ENCODE assay signal across 8 mouse cellular contexts in genomic region chr2:160664421-160664820, GRCm38 (mm10).
"Had no signal": no experiment of that assay in that cellular context is flagged by ENCODE, and none has a peak within 500 bp of the region (broad histone marks: within the 10 kb centered on the region; RNA-seq: fewer than 3 reads in every experiment).

No protein-coding gene starts in this region.

- DNase-seq: layer of hippocampus, postnatal 36 days; lung, adult 18-20 months; lung, postnatal 10 days; lung, postnatal 36 days; retina, postnatal 1 day; right cerebral cortex, postnatal 25 days; spleen, adult 18-20 months; thymus, postnatal 36 days had no signal
